Mouse (Mus musculus) testis, postnatal 14 days (tissue): ENCODE measurements around the gene Rnf11.

Experiments used
- DNase-seq: peaks from one replicate; pipeline ENCODE4 v3.0.0; 2021; ENCODE audit warnings: low spot score

Gene Rnf11

GRCm38 (mm10) chr4:109484621-109485020 lies at the start of gene Rnf11:
Gene Rnf11 (minus strand): TSS chr4:109484728.
- DNase-seq: no peak

- DNase-seq: no peak
Observed at GRCm38 (mm10) chr4:109531111-109531510, 46.6 kb upstream of the Rnf11 start, which contains the start of gene 4930522H14Rik. Gene 4930522H14Rik (minus strand): TSS chr4:109531297.

GRCm38 (mm10) chr4:109530245-109530816 lies 45.8 kb upstream of the Rnf11 start:
- DNase-seq: no peak

GRCm38 (mm10) chr4:109504885-109505284 lies 20.4 kb upstream of the Rnf11 start:
- DNase-seq: peak; percentile 14

GRCm38 (mm10) chr4:109498476-109498875 lies 13.9 kb upstream of the Rnf11 start:
- DNase-seq: no peak

- peak; percentile 33 for DNase-seq
Observed at GRCm38 (mm10) chr4:109493581-109493980, 9.1 kb upstream of the Rnf11 start.

GRCm38 (mm10) chr4:109488812-109489211 lies 4.3 kb upstream of the Rnf11 start:
- DNase-seq: no peak

- DNase-seq: no peak
Observed at GRCm38 (mm10) chr4:109482701-109483100, 1.8 kb downstream of the Rnf11 start.

GRCm38 (mm10) chr4:109481424-109481823 lies 3.1 kb downstream of the Rnf11 start:
- DNase-seq: no peak

GRCm38 (mm10) chr4:109477454-109477853 lies 7.1 kb downstream of the Rnf11 start:
- DNase-seq: peak; percentile 13

GRCm38 (mm10) chr4:109476554-109477014 lies 7.9 kb downstream of the Rnf11 start:
- peak; percentile 93 for DNase-seq

- DNase-seq: peak; percentile 77
Observed at GRCm38 (mm10) chr4:109475577-109476553, 8.7 kb downstream of the Rnf11 start.

- no peak for DNase-seq
Observed at GRCm38 (mm10) chr4:109475078-109475477, 9.4 kb downstream of the Rnf11 start.

GRCm38 (mm10) chr4:109472566-109472965 lies 12.0 kb downstream of the Rnf11 start:
- DNase-seq: no peak

GRCm38 (mm10) chr4:109471606-109472005 lies 12.9 kb downstream of the Rnf11 start:
- DNase-seq: no peak

GRCm38 (mm10) chr4:109467687-109468086 lies 16.8 kb downstream of the Rnf11 start:
- DNase-seq: no peak

GRCm38 (mm10) chr4:109463892-109464291 lies 20.6 kb downstream of the Rnf11 start:
- no peak for DNase-seq

- no peak for DNase-seq
Observed at GRCm38 (mm10) chr4:109460421-109461179, 23.9 kb downstream of the Rnf11 start.

GRCm38 (mm10) chr4:109456821-109457220 lies 27.7 kb downstream of the Rnf11 start:
- no peak for DNase-seq

- DNase-seq: no peak
Observed at GRCm38 (mm10) chr4:109448531-109448930, 36.0 kb downstream of the Rnf11 start.

GRCm38 (mm10) chr4:109445956-109446355 lies 38.6 kb downstream of the Rnf11 start:
- no peak for DNase-seq

- DNase-seq: no peak
Observed at GRCm38 (mm10) chr4:109445397-109445796, 39.1 kb downstream of the Rnf11 start.
